Mouse (Mus musculus): ENCODE results near the gene Hbq1b. TPM values are rescaled to one million over a fixed set of nuclear protein-coding genes. Genes with fewer than 3 reads are reported as not detected.

Gene Hbq1b
- polyA plus RNA-seq, 1 experiment from 2014 or later: 1.4 TPM

Other genes with a start within 250 kb of the Hbq1b start
- not detected in 2 replicates for gene Il9r, start 86.7 kb upstream of the Hbq1b start, polyA plus RNA-seq (2015; fragmentation: Nextera tagmentation; extraction: Ambion mirVana)
- gene Snrnp25, start 81.5 kb upstream of the Hbq1b start, polyA plus RNA-seq (2015; fragmentation: Nextera tagmentation; extraction: Ambion mirVana): 46.5 and 46.6 TPM in 2 replicates
- 13.6 and 14.8 TPM in 2 replicates for gene Rhbdf1, start 64.7 kb upstream of the Hbq1b start, polyA plus RNA-seq (2015; fragmentation: Nextera tagmentation; extraction: Ambion mirVana)
- gene Mpg, start 60.5 kb upstream of the Hbq1b start, polyA plus RNA-seq (2015; fragmentation: Nextera tagmentation; extraction: Ambion mirVana): 34.1 and 35.2 TPM in 2 replicates
- gene Nprl3, start 19.3 kb upstream of the Hbq1b start, polyA plus RNA-seq (2015; fragmentation: Nextera tagmentation; extraction: Ambion mirVana): 46.5 and 47.2 TPM in 2 replicates
- 354 and 365 TPM in 2 replicates for gene Hba-x, start 10.6 kb upstream of the Hbq1b start, polyA plus RNA-seq (2015; fragmentation: Nextera tagmentation; extraction: Ambion mirVana)
- gene Hba-a1, start 3.5 kb upstream of the Hbq1b start, polyA plus RNA-seq (2015; fragmentation: Nextera tagmentation; extraction: Ambion mirVana): 2,311 and 2,595 TPM in 2 replicates
- 5,740 and 6,263 TPM in 2 replicates for gene Hba-a2, start 9.5 kb downstream of the Hbq1b start, polyA plus RNA-seq (2015; fragmentation: Nextera tagmentation; extraction: Ambion mirVana)
- 1.4 TPM in 1 of 2 replicates, not detected in the other for gene Hbq1a, start 13.1 kb downstream of the Hbq1b start, polyA plus RNA-seq (2015; fragmentation: Nextera tagmentation; extraction: Ambion mirVana)
- gene Sh3pxd2b, start 60.9 kb downstream of the Hbq1b start, polyA plus RNA-seq (2015; fragmentation: Nextera tagmentation; extraction: Ambion mirVana): 22.5 and 25.3 TPM in 2 replicates
- gene Ubtd2, start 168.4 kb downstream of the Hbq1b start, polyA plus RNA-seq (2015; fragmentation: Nextera tagmentation; extraction: Ambion mirVana): 55.0 and 55.2 TPM in 2 replicates
- 0.35 TPM in 1 of 2 replicates, not detected in the other for gene Efcab9, start 245.1 kb downstream of the Hbq1b start, polyA plus RNA-seq (2015; fragmentation: Nextera tagmentation; extraction: Ambion mirVana)
- gene Stk10, start 246.3 kb downstream of the Hbq1b start, polyA plus RNA-seq (2015; fragmentation: Nextera tagmentation; extraction: Ambion mirVana): 1.1 and 2.3 TPM in 2 replicates